ENCODE assay signal across 14 mouse cellular contexts in genomic region chr17:41264512-41265222, GRCm38 (mm10).
"Had no signal": no experiment of that assay in that cellular context is flagged by ENCODE, and none has a peak within 500 bp of the region (broad histone marks: within the 10 kb centered on the region; RNA-seq: fewer than 3 reads in every experiment).

No protein-coding gene starts in this region.

- H3K4me2 ChIP-seq: limb, embryonic 13.5 days; neural tube, embryonic 12.5 days; stomach, embryonic 15.5 days had no signal

- H3K9ac ChIP-seq: limb, embryonic 13.5 days; liver, embryonic 14.5 days; neural tube, embryonic 12.5 days; stomach, embryonic 15.5 days had no signal

- H3K27me3 ChIP-seq: limb, embryonic 13.5 days; neural tube, embryonic 12.5 days; stomach, embryonic 15.5 days had no signal

- H3K36me3 ChIP-seq: limb, embryonic 13.5 days; neural tube, embryonic 12.5 days; stomach, embryonic 15.5 days had no signal

- H3K9me3 ChIP-seq: limb, embryonic 13.5 days; neural tube, embryonic 12.5 days; stomach, embryonic 15.5 days had no signal

- H3K4me3 ChIP-seq: layer of hippocampus, adult 2 months; limb, embryonic 13.5 days; neural tube, embryonic 12.5 days; stomach, embryonic 15.5 days had no signal

- H3K4me1 ChIP-seq: limb, embryonic 13.5 days; neural tube, embryonic 12.5 days; stomach, embryonic 15.5 days had no signal

- H3K27ac ChIP-seq: kidney, postnatal 0 days; layer of hippocampus, adult 2 months; limb, embryonic 13.5 days; liver, embryonic 14.5 days; neural tube, embryonic 12.5 days; stomach, embryonic 15.5 days had no signal

- DNase-seq: kidney, adult 9 months; kidney, postnatal 36 days; left cerebral cortex, postnatal 4 days; lung, adult 18-20 months; lung, postnatal 36 days; right cerebral cortex, postnatal 14 days; thymus, adult 2 months; thymus, postnatal 25 days had no signal
